Mouse (Mus musculus): Measurements from ENCODE around the gene Trove2. TPM values are rescaled to one million over a fixed set of nuclear protein-coding genes. Genes with fewer than 3 reads are reported as not detected.
"Not testable (repeated sequence)": the region's sequence is repeated elsewhere in the genome, so short reads cannot be mapped to it uniquely, and the experiment has no call there.

Gene Trove2
- total RNA-seq, 2 experiments from 2014 or later: 27.6 to 29.9 TPM

GRCm38 (mm10) chr1:143739361-143740350 is 37.2 kb downstream of the Trove2 start:
- DNase-seq (ENCODE audit: extremely low spot score in 1 of 2, low spot score in 1 of 2): peak; percentile 78 to 82

- DNase-seq (ENCODE audit: extremely low spot score in 1 of 2, low spot score in 1 of 2): peak in 1 of 2 experiments; percentile 9
These were observed 38.1 kb downstream of the Trove2 start for GRCm38 (mm10) chr1:143738811-143739210.

DNA sequence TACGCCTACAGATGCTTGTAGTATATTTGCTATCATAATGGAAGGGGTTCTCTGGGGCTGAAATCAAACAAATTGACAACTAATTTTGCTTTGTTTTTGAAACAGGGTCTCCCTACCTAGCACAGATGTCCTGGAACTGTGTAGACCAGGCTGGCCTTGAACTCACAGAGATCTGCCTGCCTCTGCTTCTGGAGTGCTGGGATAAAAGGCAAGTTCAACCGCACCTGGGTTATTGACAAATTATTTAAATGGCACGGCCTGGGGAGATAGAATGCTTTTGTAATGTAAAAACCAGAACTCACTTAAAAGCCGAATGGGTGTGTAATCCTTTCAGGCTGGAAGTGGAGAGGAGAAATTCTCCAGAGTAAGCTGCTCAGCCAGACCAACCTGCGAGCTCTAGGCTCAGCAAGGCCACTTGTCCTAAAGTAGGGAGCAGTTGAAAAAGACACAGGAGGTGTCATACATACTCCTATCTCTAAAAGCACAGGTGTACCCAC is 42.9 kb downstream of the Trove2 start:
- no peak for DNase-seq (ENCODE audit: extremely low spot score in 1 of 2, low spot score in 1 of 2)

DNA sequence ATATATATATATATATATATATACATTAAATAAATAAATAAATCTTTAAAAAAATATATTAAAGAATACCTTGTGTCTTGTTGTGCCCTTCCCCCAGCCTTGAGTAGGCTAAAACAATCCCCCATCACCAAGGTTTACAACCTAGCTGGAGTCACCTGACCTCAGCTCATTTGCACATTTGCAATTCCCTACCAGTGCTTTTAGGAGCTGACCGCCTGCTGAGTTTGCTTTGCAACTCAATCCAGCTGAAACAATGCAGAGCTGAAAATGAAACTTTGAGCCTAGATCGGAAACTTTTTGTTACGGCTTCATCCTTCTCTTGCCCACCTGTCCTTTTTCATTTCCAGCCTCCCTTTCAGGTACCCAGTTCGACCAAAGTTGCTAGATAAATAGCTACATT is 45.2 kb downstream of the Trove2 start:
- no peak for DNase-seq (ENCODE audit: extremely low spot score in 1 of 2, low spot score in 1 of 2)

DNA sequence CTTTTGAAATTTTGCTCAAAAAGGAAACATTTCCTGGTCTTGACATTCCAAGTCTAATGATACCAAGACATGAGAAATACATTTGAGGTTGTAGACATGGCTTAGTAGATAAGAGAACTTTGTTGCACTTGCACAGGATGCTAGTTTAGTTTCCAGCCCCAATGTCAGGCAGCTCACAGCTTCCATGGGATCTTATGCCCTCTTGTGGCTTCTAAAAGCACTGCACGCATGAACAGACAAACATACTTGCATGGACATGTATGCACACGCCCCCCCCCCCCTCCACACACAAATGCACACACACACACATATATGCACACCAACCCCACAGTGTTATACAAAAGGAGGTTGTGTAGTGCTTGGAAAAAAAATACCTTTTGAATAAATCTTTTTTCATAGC is 46.0 kb downstream of the Trove2 start:
- no peak for DNase-seq (ENCODE audit: extremely low spot score in 1 of 2, low spot score in 1 of 2)

GRCm38 (mm10) chr1:143727701-143728445 is 49.0 kb downstream of the Trove2 start:
- no peak for DNase-seq (ENCODE audit: extremely low spot score in 1 of 2, low spot score in 1 of 2)

DNA sequence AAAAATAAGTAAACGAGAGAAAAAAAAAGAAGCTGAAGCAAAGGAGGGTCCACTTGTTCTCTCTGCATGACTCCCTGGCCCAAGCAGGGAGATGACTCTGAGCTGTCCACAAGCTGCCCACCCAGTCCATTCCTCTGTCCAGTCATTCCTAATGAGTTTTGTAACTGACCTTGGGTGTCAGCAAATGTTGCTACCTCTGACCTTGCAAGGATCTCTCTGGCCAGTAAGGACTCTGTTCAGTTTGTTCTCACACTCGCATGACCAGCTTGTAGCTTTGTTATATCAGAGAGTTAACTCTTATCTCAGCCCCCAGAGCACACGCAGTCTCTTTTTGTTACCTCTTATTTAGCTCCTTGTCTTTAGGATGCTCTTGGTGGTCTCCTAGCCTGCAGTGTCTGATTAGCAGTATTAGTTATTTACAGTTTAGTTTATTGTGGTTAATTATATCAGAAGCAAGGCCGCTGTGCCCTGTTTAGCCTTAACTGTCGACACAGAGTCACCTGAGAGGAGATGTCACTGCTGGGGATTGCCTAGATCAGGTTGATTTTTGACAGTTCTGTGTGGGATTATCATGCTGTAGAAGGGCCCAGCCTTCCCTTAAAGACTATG is 52.3 kb downstream of the Trove2 start:
- no peak for DNase-seq (ENCODE audit: extremely low spot score in 1 of 2, low spot score in 1 of 2)

- not testable (repeated sequence) for DNase-seq (ENCODE audit: extremely low spot score in 1 of 2, low spot score in 1 of 2)
These were observed 60.8 kb downstream of the Trove2 start, which contains the start of gene Glrx2 for GRCm38 (mm10) chr1:143716038-143716437. Gene Glrx2 (plus strand): TSS chr1:143716338.

GRCm38 (mm10) chr1:143710627-143710976 is 66.3 kb downstream of the Trove2 start:
- DNase-seq (ENCODE audit: extremely low spot score in 1 of 2, low spot score in 1 of 2): no peak

- no peak for DNase-seq (ENCODE audit: extremely low spot score in 1 of 2, low spot score in 1 of 2)
These were observed 66.8 kb downstream of the Trove2 start for GRCm38 (mm10) chr1:143709966-143710626.

DNA sequence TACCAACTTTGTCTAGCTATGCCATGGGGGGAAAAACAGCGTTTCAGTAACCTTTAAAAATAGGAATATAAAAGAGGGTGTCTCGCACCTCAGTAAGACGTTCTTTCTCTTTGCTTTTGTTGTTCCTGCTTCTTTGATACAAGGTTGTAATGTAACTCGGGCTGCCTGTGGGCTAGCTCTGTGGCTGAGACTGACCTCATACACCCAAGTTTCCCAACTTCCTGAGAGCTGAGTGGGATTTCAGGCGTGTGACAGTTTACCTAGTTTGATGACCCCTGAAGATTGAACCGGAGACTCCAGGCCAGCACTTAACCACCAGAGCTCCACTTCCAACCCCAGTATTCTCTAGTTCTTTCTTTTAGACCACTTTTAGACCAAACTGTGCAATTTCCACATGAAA is 68.5 kb downstream of the Trove2 start:
- no peak for DNase-seq (ENCODE audit: extremely low spot score in 1 of 2, low spot score in 1 of 2)

- no peak for DNase-seq (ENCODE audit: extremely low spot score in 1 of 2, low spot score in 1 of 2)
These were observed 69.9 kb downstream of the Trove2 start for GRCm38 (mm10) chr1:143707006-143707405.

GRCm38 (mm10) chr1:143702741-143703262 is 74.1 kb downstream of the Trove2 start, which contains the start of gene Cdc73:
Gene Cdc73 (minus strand): TSS chr1:143702893.
- DNase-seq (ENCODE audit: extremely low spot score in 1 of 2, low spot score in 1 of 2): peak; percentile 85

- peak in 1 of 2 experiments; percentile 37 for DNase-seq (ENCODE audit: extremely low spot score in 1 of 2, low spot score in 1 of 2)
These were observed 74.6 kb downstream of the Trove2 start for GRCm38 (mm10) chr1:143702141-143702740.

DNA sequence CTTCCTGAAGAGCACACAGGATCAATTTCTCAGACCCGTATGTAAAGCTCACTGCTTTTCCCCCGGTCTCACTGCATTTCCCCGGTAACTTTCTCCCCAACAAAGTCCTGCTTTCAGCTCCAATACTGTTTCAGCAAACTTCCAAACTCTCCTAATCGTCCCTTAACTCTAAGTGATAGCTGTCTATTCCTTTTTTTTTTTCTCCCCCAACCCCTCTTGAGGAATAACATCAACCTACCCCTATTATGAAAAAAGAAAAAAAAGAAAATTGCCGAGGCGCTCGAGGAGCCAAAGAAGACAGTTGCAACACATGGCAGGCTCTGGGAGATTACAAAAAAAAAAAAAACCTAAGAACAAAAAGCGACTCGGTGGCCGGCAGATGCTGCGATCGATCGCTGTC is 75.1 kb downstream of the Trove2 start:
- DNase-seq (ENCODE audit: extremely low spot score in 1 of 2, low spot score in 1 of 2): no peak
